Mouse (Mus musculus) brain, adult 10 weeks (tissue): Measurements from ENCODE around the gene Catsper3. TPM values are rescaled to one million over a fixed set of nuclear protein-coding genes. Genes with fewer than 3 reads are reported as not detected.

Experiments
- polyA plus RNA-seq: library from polyadenylated mRNA; stranded (reverse); fragments of 350-450 nt; fragmentation: Illumina TruSeq; extraction: RNeasy Lipid Tissue Mini Kit (QIAGEN cat#74804); gene quantifications from one replicate; pipeline ENCODE4 v1.2.3, GENCODE M21; 2015; ENCODE audit warnings: low read depth, low replicate concordance

Catsper3 gene
- polyA plus RNA-seq, result not detected

GRCm38 (mm10) chr13:55784268-55784667, at the start of gene Catsper3:
Catsper3 (plus strand) TSS chr13:55784568.

GRCm38 (mm10) chr13:55836142-55836625, 51.8 kb downstream of the Catsper3 start, which contains the start of gene Pitx1:
Pitx1 (minus strand) TSS chr13:55836192.

Other genes with a start within 250 kb of the Catsper3 start
- gene Ddx41, start 247.9 kb upstream of the Catsper3 start, polyA plus RNA-seq, result 43.8 TPM
- gene Fam193b, start 213.4 kb upstream of the Catsper3 start, polyA plus RNA-seq, result 79.9 TPM
- 143 TPM for gene Tmed9, start 210.8 kb upstream of the Catsper3 start, polyA plus RNA-seq
- gene B4galt7, start 184.7 kb upstream of the Catsper3 start, polyA plus RNA-seq, result 31.1 TPM
- 65.9 TPM for gene Caml, start 161.6 kb upstream of the Catsper3 start, polyA plus RNA-seq
- gene Ddx46, start 149.5 kb upstream of the Catsper3 start, polyA plus RNA-seq, result 36.4 TPM
- 88.0 TPM for gene B230219D22Rik, start 91.4 kb upstream of the Catsper3 start, polyA plus RNA-seq
- 102 TPM for gene Txndc15, start 69.9 kb upstream of the Catsper3 start, polyA plus RNA-seq
- 23.8 TPM for gene Pcbd2, start 57.2 kb upstream of the Catsper3 start, polyA plus RNA-seq
- not detected for gene Pitx1, start 51.6 kb downstream of the Catsper3 start, polyA plus RNA-seq